Mouse (Mus musculus) spleen, postnatal 36 days (tissue): ENCODE results near the gene Anapc5.
A peak's percentile ranks its signal among the peaks of the same experiment; 100 is the strongest.

Experiments
- DNase-seq, 2 experiments: peaks; one replicate each; pipeline ENCODE4 v3.0.0; 2022; ENCODE audit warnings: low spot score in 2 of 2, mixed read lengths in 1 of 2

Anapc5 gene

GRCm38 (mm10) chr5:122769101-122769568 is 52.0 kb downstream of the Anapc5 start:
- peak in 1 of 2 experiments; percentile 49 for DNase-seq

- DNase-seq: no peak
Observed at GRCm38 (mm10) chr5:122767283-122767682, 53.9 kb downstream of the Anapc5 start.

GRCm38 (mm10) chr5:122764032-122764464 is 57.1 kb downstream of the Anapc5 start:
- DNase-seq: no peak

GRCm38 (mm10) chr5:122763271-122764031 is 57.7 kb downstream of the Anapc5 start:
- no peak for DNase-seq

- DNase-seq: no peak
Observed at GRCm38 (mm10) chr5:122756680-122757079, 64.5 kb downstream of the Anapc5 start.

- no peak for DNase-seq
Observed at GRCm38 (mm10) chr5:122756144-122756543, 65.0 kb downstream of the Anapc5 start.

GRCm38 (mm10) chr5:122755620-122756019 is 65.5 kb downstream of the Anapc5 start:
- DNase-seq: no peak

GRCm38 (mm10) chr5:122754477-122754876 is 66.7 kb downstream of the Anapc5 start:
- no peak for DNase-seq

GRCm38 (mm10) chr5:122747950-122748349 is 73.2 kb downstream of the Anapc5 start:
- DNase-seq: no peak

- no peak for DNase-seq
Observed at GRCm38 (mm10) chr5:122743880-122744422, 77.2 kb downstream of the Anapc5 start.
